ENCODE assay signal across 8 mouse cellular contexts in genomic region chr11:78322860-78323259, GRCm38 (mm10). TPM values are rescaled to one million over a fixed set of nuclear protein-coding genes. Genes with fewer than 3 reads are reported as not detected.
A peak's percentile ranks its signal among the peaks of the same experiment; 100 is the strongest.
DNase-seq lines count a peak whose midpoint lies in the region; ATAC-seq and TF ChIP-seq lines count a peak whose summit lies in the region.

TSS of gene Aldoc (plus strand) at chr11:78322968.

- intact Hi-C loops in heart, postnatal 25 days (cut with DNase I): no loop called here

- H3K27ac ChIP-seq in forebrain, embryonic 12.5 days: peak within 1 kb of the TSS; percentile 74
- peak within 1 kb of the TSS; percentile 93 for H3K27ac ChIP-seq in layer of hippocampus, adult 2 months
- H3K27ac ChIP-seq in lung, embryonic 14.5 days (ENCODE audit: low read depth): peak within 1 kb of the TSS; percentile 46; the same call in 1 of the 2 replicates
- peak within 1 kb of the TSS; percentile 75 for H3K27ac ChIP-seq in olfactory bulb, adult 2 months (ENCODE audit: insufficient read depth, low read depth, low read length)

- no peak for TF ChIP-seq CTCF in layer of hippocampus, adult 2 months (conservative IDR thresholded peaks at IDR 0.05)
- TF ChIP-seq CTCF in lung, embryonic 14.5 days (IDR thresholded peaks at IDR 0.05; ENCODE audit: low read depth): no peak
- TF ChIP-seq CTCF in olfactory bulb, adult 2 months (IDR thresholded peaks at IDR 0.05; ENCODE audit: insufficient read depth, low read depth, low read length): no peak

- peak; percentile 79; the same call in 1 of the 2 replicates for ATAC-seq in forebrain, embryonic 12.5 days (ENCODE audit: low FRiP score)
- ATAC-seq in lung, embryonic 14.5 days (ENCODE audit: insufficient read depth): peak; percentile 93

- no peaks in the 10 kb centered on the region for H3K9me3 ChIP-seq in forebrain, embryonic 12.5 days
- H3K9me3 ChIP-seq in lung, embryonic 14.5 days (ENCODE audit: low read depth, low read length): no peaks in the 10 kb centered on the region

- H3K4me3 ChIP-seq in forebrain, embryonic 12.5 days (replicated peaks): peak within 1 kb of the TSS; percentile 21
- H3K4me3 ChIP-seq in layer of hippocampus, adult 2 months: peak within 1 kb of the TSS; percentile 53
- 0 out of 2 replicates have a peak within 1 kb of the TSS, but pooled peaks have one; percentile 6 for H3K4me3 ChIP-seq in lung, embryonic 14.5 days (ENCODE audit: low read depth, low read length)
- H3K4me3 ChIP-seq in olfactory bulb, adult 2 months (ENCODE audit: insufficient read depth, low read depth, low read length): peak within 1 kb of the TSS; percentile 28; the same call in 1 of the 2 replicates

- peaks cover 57% of the 10 kb centered on the region for H3K36me3 ChIP-seq in forebrain, embryonic 12.5 days (replicated peaks)
- peaks cover 49% of the 10 kb centered on the region for H3K36me3 ChIP-seq in lung, embryonic 14.5 days (ENCODE audit: insufficient read depth)

- 0 out of 2 replicates have a peak, but pooled peaks have one; percentile 25 for TF ChIP-seq POLR2A in olfactory bulb, adult 2 months (IDR thresholded peaks at IDR 0.05; ENCODE audit: insufficient read depth, low read depth, low read length)

- no peak within 1 kb of the TSS for H3K9ac ChIP-seq in forebrain, embryonic 12.5 days
- H3K9ac ChIP-seq in lung, embryonic 14.5 days: no peak within 1 kb of the TSS

- DNase-seq in ES-CJ7 (ENCODE audit: low read depth, low spot score): peak; percentile 96
- peak; percentile 81 for DNase-seq in c-Kit-positive CD71-positive TER-119-positive erythroid progenitor cells, embryonic 14.5 days (ENCODE audit: low spot score)
- DNase-seq in heart, postnatal 25 days (ENCODE audit: low spot score): peak; percentile 46
- peak; percentile 72 to 87 for DNase-seq in layer of hippocampus, adult 2 months (ENCODE audit: low spot score in 2 of 2)
- DNase-seq in lung, embryonic 14.5 days: peak; percentile 87
- DNase-seq in thymus, postnatal 0 days (ENCODE audit: low spot score): peak; percentile 72

- H3K4me2 ChIP-seq in forebrain, embryonic 12.5 days: peak within 1 kb of the TSS; percentile 39
- H3K4me2 ChIP-seq in lung, embryonic 14.5 days: peak within 1 kb of the TSS; percentile 42

- H3K27me3 ChIP-seq in forebrain, embryonic 12.5 days: no peaks in the 10 kb centered on the region
- no peaks in the 10 kb centered on the region for H3K27me3 ChIP-seq in lung, embryonic 14.5 days (ENCODE audit: insufficient read depth, low read length)

- 6% methylated on average over 15 of the region's 15 CpGs for WGBS in forebrain, embryonic 12.5 days
- 9% methylated on average over 15 of the region's 15 CpGs for WGBS in lung, embryonic 14.5 days
- 11% methylated on average over 15 of the region's 15 CpGs for WGBS in olfactory bulb, adult 2 months

- H3K4me1 ChIP-seq in forebrain, embryonic 12.5 days: peaks cover 14% of the 10 kb centered on the region; the same call in 1 of the 2 replicates
- H3K4me1 ChIP-seq in lung, embryonic 14.5 days (ENCODE audit: insufficient read depth): peaks cover 7% of the 10 kb centered on the region; the same call in 1 of the 2 replicates
- H3K4me1 ChIP-seq in olfactory bulb, adult 2 months (ENCODE audit: control insufficient read depth, insufficient read depth, low read length): peaks cover 7% of the 10 kb centered on the region; the same call in 1 of the 2 replicates

RNA-seq across cellular contexts. Expression of gene Aldoc, which starts in this region (rescaled TPM):
- polyA plus RNA-seq in forebrain, embryonic 12.5 days (2016; fragmentation: Nextera tagmentation; extraction: Ambion mirVana): 26.9 and 31.6 TPM in 2 replicates
- total RNA-seq in heart, postnatal 25 days (2021): under 1 TPM; 0.50 to 0.52 TPM
- total RNA-seq in layer of hippocampus, adult 2 months (2021): 100 to 1,000 TPM; 853 to 900 TPM
- polyA plus RNA-seq in lung, embryonic 14.5 days (2014; fragmentation: Nextera tagmentation; extraction: Ambion mirVana): 4.4 and 5.0 TPM in 2 replicates
- polyA plus RNA-seq in olfactory bulb, adult 2 months (2012; ENCODE audit: insufficient read depth, insufficient read length, low replicate concordance, missing spikeins): 410 and 562 TPM in 2 replicates
- polyA plus RNA-seq in thymus, postnatal 0 days (2015; fragmentation: Nextera tagmentation; extraction: Ambion mirVana): 2.3 TPM in 2 replicates

Comparison
In these comparisons a context has a peak if more than half of its experiments do, and no peak if none do; other contexts are left out.
1. Peak in every context shown above with its lines: DNase-seq, ATAC-seq, H3K4me3 ChIP-seq and H3K27ac ChIP-seq.
2. RNA of gene Aldoc (total RNA-seq): 853 to 900 TPM in layer of hippocampus, adult 2 months; 0.50 to 0.52 TPM in heart, postnatal 25 days; every median in the first group is over 100 times any median in the second.
3. RNA of gene Aldoc (polyA plus RNA-seq): 410 to 562 TPM in olfactory bulb, adult 2 months; 26.9 to 31.6 TPM in forebrain, embryonic 12.5 days, 4.4 to 5.0 TPM in lung, embryonic 14.5 days and 2.3 TPM in thymus, postnatal 0 days; every median in the first group is over 10 times any median in the second.
4. Peak in DNase-seq in heart, postnatal 25 days; RNA of the gene not detected or under 1 TPM.
5. DNase-seq: peak in every context shown above with its lines; median percentile 96 in ES-CJ7; 87 in lung, embryonic 14.5 days; 81 in c-Kit-positive CD71-positive TER-119-positive erythroid progenitor cells, embryonic 14.5 days; 80 in layer of hippocampus, adult 2 months; 72 in thymus, postnatal 0 days; 46 in heart, postnatal 25 days.